In the genomic region with DNA sequence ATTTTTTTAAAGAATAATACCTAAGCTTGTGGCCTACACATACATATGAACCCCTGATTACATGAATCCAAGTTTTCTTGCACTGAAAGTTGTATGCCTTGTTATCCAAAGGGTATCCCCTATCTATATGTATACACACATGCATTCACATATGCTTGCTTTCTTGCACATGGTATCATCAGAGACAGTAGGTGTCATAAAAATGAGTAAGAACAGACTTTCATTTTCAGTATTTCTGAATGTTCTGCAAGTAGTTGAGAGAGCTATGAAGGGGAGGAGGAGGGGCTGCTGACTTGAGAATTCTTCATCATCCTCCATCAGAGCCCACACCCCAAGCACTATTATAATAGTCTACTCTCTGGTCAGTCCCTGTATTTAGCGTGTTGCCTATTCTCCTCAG, we compare ENCODE assay signal across 23 mouse cellular contexts.
DNase-seq lines count a peak whose midpoint lies in the region; TF ChIP-seq lines count a peak whose summit lies in the region.
"Had no signal": no experiment of that assay in that cellular context is flagged by ENCODE, and none has a peak within 500 bp of the region (broad histone marks: within the 10 kb centered on the region; RNA-seq: fewer than 3 reads in every experiment).

No protein-coding gene starts in this region.

- DNase-seq in CD4-positive, CD25-positive, alpha-beta regulatory T cell, adult 2 months (ENCODE audit: low read depth, low spot score) = peak; percentile 16
- DNase-seq in CH12.LX (ENCODE audit: extremely low read depth) = no peak
- DNase-seq in induced T-regulatory cell, adult 2 months (ENCODE audit: low read depth) = peak; percentile 55
- DNase-seq in forebrain, embryonic 10.5 days (ENCODE audit: extremely low spot score, low spot score) = no peak
- no peak for DNase-seq in adrenal gland, postnatal 36 days
- no peak for DNase-seq in cerebellum, adult 9-11 months
- no peak for DNase-seq in right cerebral cortex, postnatal 10 days (ENCODE audit: low spot score in 2 of 2)
- DNase-seq: adrenal gland, adult 2 months; adrenal gland, postnatal 10 days; adrenal gland, postnatal 25 days; cerebellum, adult 11-12 months; cerebellum, adult 2 months; cerebellum, adult 9-10 months; cerebellum, postnatal 14 days; cerebellum, postnatal 36 days; embryo, embryonic 11 days had no signal

- no peak for TF ChIP-seq CTCF in CH12.LX (conservative IDR thresholded peaks at IDR 0.05 in 1 of 2, IDR thresholded peaks at IDR 0.05 in 1 of 2; ENCODE audit: low read depth in 2 of 2, low read length in 2 of 2)

- no peaks in the 10 kb centered on the region for H3K27me3 ChIP-seq in CH12.LX (replicated peaks)
- H3K27me3 ChIP-seq in forebrain, embryonic 10.5 days (ENCODE audit: poor library complexity, severe bottlenecking) = no peaks in the 10 kb centered on the region; the same call in none of the 2 replicates
- H3K27me3 ChIP-seq: embryonic facial prominence, embryonic 13.5 days; embryonic facial prominence, embryonic 15.5 days; forebrain, embryonic 13.5 days; forebrain, embryonic 15.5 days; Patski had no signal

- 81% methylated on average over 1 of the region's 1 CpGs for whole genome bisulfite sequencing in forebrain, embryonic 10.5 days

- no peaks in the 10 kb centered on the region for H3K79me2 ChIP-seq in CH12.LX (replicated peaks; ENCODE audit: control insufficient read depth, extremely low read depth, insufficient read depth, poor library complexity, severe bottlenecking)

- H3K27ac ChIP-seq in CH12.LX (ENCODE audit: insufficient read depth, low read depth) = no peak overlapping the region
- H3K27ac ChIP-seq in forebrain, embryonic 10.5 days = no peak overlapping the region
- H3K27ac ChIP-seq: embryonic facial prominence, embryonic 13.5 days; embryonic facial prominence, embryonic 15.5 days; forebrain, embryonic 13.5 days; forebrain, embryonic 15.5 days had no signal

- in situ Hi-C loops in CH12.LX (cut with MboI; ENCODE audit: low pct_ligation_motif_present, low pct_unique_long_range_greater_than_20kb, low sequenced_read_pairs) = no loop called here

- no peak overlapping the region for H3K4me3 ChIP-seq in CH12.LX (replicated peaks in 1 of 3; ENCODE audit: low read depth in 2 of 3, low read length in 2 of 3, poor library complexity in 1 of 3)
- no peak overlapping the region for H3K4me3 ChIP-seq in forebrain, embryonic 10.5 days
- H3K4me3 ChIP-seq: embryonic facial prominence, embryonic 13.5 days; embryonic facial prominence, embryonic 15.5 days; erythroblast, embryonic 14.5 days; forebrain, embryonic 13.5 days; forebrain, embryonic 15.5 days had no signal

- H3K36me3 ChIP-seq in CH12.LX (replicated peaks in 1 of 2; ENCODE audit: control insufficient read depth in 1 of 2, insufficient read depth in 1 of 2, low read length in 1 of 2) = peaks cover 0 to 11% of the 10 kb centered on the region in 2 experiments
- no peaks in the 10 kb centered on the region for H3K36me3 ChIP-seq in forebrain, embryonic 10.5 days (replicated peaks)
- H3K36me3 ChIP-seq: G1E had no signal

- H3K4me2 ChIP-seq in CH12.LX (ENCODE audit: insufficient read depth, low read depth, poor library complexity, severe bottlenecking) = peak overlapping the region; percentile 50; the same call in 1 of the 2 replicates
- H3K4me2 ChIP-seq: embryonic facial prominence, embryonic 13.5 days; embryonic facial prominence, embryonic 15.5 days; forebrain, embryonic 13.5 days; forebrain, embryonic 15.5 days had no signal

- peak; percentile 85 for TF ChIP-seq EP300 in CH12.LX (IDR thresholded peaks at IDR 0.05; ENCODE audit: low read length)

- TF ChIP-seq POLR2A in CH12.LX (IDR thresholded peaks at IDR 0.05; ENCODE audit: low read depth, low read length) = no peak

- no peaks in the 10 kb centered on the region for H3K9me3 ChIP-seq in CH12.LX (replicated peaks; ENCODE audit: low read length)
- no peaks in the 10 kb centered on the region for H3K9me3 ChIP-seq in forebrain, embryonic 10.5 days
- H3K9me3 ChIP-seq: embryonic facial prominence, embryonic 13.5 days; embryonic facial prominence, embryonic 15.5 days; forebrain, embryonic 13.5 days; forebrain, embryonic 15.5 days; G1E had no signal

- 0 out of 2 replicates have a peak overlapping the region, but pooled peaks have one; percentile 13 for H3K9ac ChIP-seq in CH12.LX (ENCODE audit: insufficient read depth, low read depth)
- H3K9ac ChIP-seq: embryonic facial prominence, embryonic 13.5 days; embryonic facial prominence, embryonic 15.5 days; forebrain, embryonic 13.5 days; forebrain, embryonic 15.5 days had no signal

- H3K4me1 ChIP-seq in CH12.LX (ENCODE audit: control insufficient read depth in 1 of 2, insufficient read depth in 2 of 2) = peaks cover 11 to 29% of the 10 kb centered on the region in 2 experiments; a peak in 3 of 4 replicates
- H3K4me1 ChIP-seq in forebrain, embryonic 10.5 days = peaks cover 32% of the 10 kb centered on the region

- dilution Hi-C loops in CH12.LX (cut with MboI; ENCODE audit: extremely low pct_ligation_motif_present, extremely low pct_unique_long_range_greater_than_20kb, low sequenced_read_pairs) = no loop called here

- no peak for TF ChIP-seq RAD21 in CH12.LX (IDR thresholded peaks at IDR 0.05; ENCODE audit: low read depth, low read length)

TF ChIP-seq in CH12.LX, 34 proteins besides CTCF, POLR2A, EP300 and RAD21:
- TF ChIP-seq E2F4 (IDR thresholded peaks at IDR 0.05; ENCODE audit: insufficient replicate concordance, low read depth, low read length) (no peak), PAX5 (IDR thresholded peaks at IDR 0.05; ENCODE audit: low read length) (no peak), GABPA (IDR thresholded peaks at IDR 0.05; ENCODE audit: insufficient replicate concordance, low read depth, low read length) (no peak), MAFK (IDR thresholded peaks at IDR 0.05; ENCODE audit: insufficient replicate concordance, low read length) (no peak), RCOR1 (conservative IDR thresholded peaks at IDR 0.05; ENCODE audit: low read depth, low read length) (peak; percentile 69), NRF1 (IDR thresholded peaks at IDR 0.05; ENCODE audit: low read depth, low read length) (no peak), ZNF384 (IDR thresholded peaks at IDR 0.05; ENCODE audit: low read depth, low read length) (no peak), NELFE (IDR thresholded peaks at IDR 0.05; ENCODE audit: low read depth, low read length) (no peak), CHD1 (IDR thresholded peaks at IDR 0.05; ENCODE audit: low read depth, low read length) (no peak), ZC3H11A (IDR thresholded peaks at IDR 0.05; ENCODE audit: low read depth, low read length) (no peak), USF1 (IDR thresholded peaks at IDR 0.05; ENCODE audit: low read depth, low read length) (no peak), TCF12 (IDR thresholded peaks at IDR 0.05; ENCODE audit: low read depth, low read length) (peak; percentile 7; the same call in 1 of the 2 replicates), ZMIZ1 (IDR thresholded peaks at IDR 0.05; ENCODE audit: low read depth, low read length) (no peak), MXI1 (IDR thresholded peaks at IDR 0.05; ENCODE audit: low read depth, low read length) (peak; percentile 46; the same call in 1 of the 2 replicates), IRF4 (IDR thresholded peaks at IDR 0.05; ENCODE audit: low read depth, low read length) (peak; percentile 92), SIN3A (IDR thresholded peaks at IDR 0.05; ENCODE audit: low read length) (no peak), UBTF (IDR thresholded peaks at IDR 0.05; ENCODE audit: low read depth, low read length) (no peak), USF2 (conservative IDR thresholded peaks at IDR 0.05; ENCODE audit: low read depth, low read length) (no peak), KAT2A (IDR thresholded peaks at IDR 0.05; ENCODE audit: insufficient replicate concordance, low read length) (no peak), ETS1 (conservative IDR thresholded peaks at IDR 0.05; ENCODE audit: low read depth, low read length) (no peak; the same call in 1 of the 2 replicates), MAX (IDR thresholded peaks at IDR 0.05; ENCODE audit: low read length) (peak; percentile 62; the same call in 1 of the 2 replicates), ELF1 (IDR thresholded peaks at IDR 0.05; ENCODE audit: low read depth, low read length) (no peak), MYC (IDR thresholded peaks at IDR 0.05; ENCODE audit: low read depth, low read length) (peak; percentile 81), HCFC1 (IDR thresholded peaks at IDR 0.05; ENCODE audit: low read depth, low read length) (no peak), JUND (conservative IDR thresholded peaks at IDR 0.05; ENCODE audit: low read depth, low read length) (peak; percentile 84), MAZ (IDR thresholded peaks at IDR 0.05; ENCODE audit: low read depth, low read length) (no peak), JUN (IDR thresholded peaks at IDR 0.05; ENCODE audit: insufficient read depth, low read depth, low read length) (peak; percentile 77), BHLHE40 (IDR thresholded peaks at IDR 0.05; ENCODE audit: low read depth, low read length) (no peak), SMC3 (IDR thresholded peaks at IDR 0.05; ENCODE audit: low read depth, low read length) (no peak), TBP (conservative IDR thresholded peaks at IDR 0.05; ENCODE audit: low read depth, low read length) (no peak), ZKSCAN1 (IDR thresholded peaks at IDR 0.05; ENCODE audit: borderline replicate concordance, low read depth, low read length) (no peak), CHD2 (IDR thresholded peaks at IDR 0.05; ENCODE audit: low read length) (peak; percentile 77), POLR2AphosphoS2 (IDR thresholded peaks at IDR 0.05; ENCODE audit: low read depth, low read length) (no peak), MEF2A (IDR thresholded peaks at IDR 0.05; ENCODE audit: borderline replicate concordance, low read depth, low read length) (no peak)

Comparison
In these comparisons a context has a peak if more than half of its experiments do, and no peak if none do; other contexts are left out.
1. DNase-seq: peak in CD4-positive, CD25-positive, alpha-beta regulatory T cell, adult 2 months (single experiment) and induced T-regulatory cell, adult 2 months (single experiment); none in CH12.LX (single experiment), forebrain, embryonic 10.5 days (single experiment), adrenal gland, postnatal 36 days (0 of 2), cerebellum, adult 9-11 months (single experiment) and right cerebral cortex, postnatal 10 days (0 of 2).